Mouse (Mus musculus) layer of hippocampus, adult 18-20 months (tissue): ENCODE data around the gene Syt9. TPM values are rescaled to one million over a fixed set of nuclear protein-coding genes. Genes with fewer than 3 reads are reported as not detected.
"Not testable (repeated sequence)": the region's sequence is repeated elsewhere in the genome, so short reads cannot be mapped to it uniquely, and the experiment has no call there.

Source experiments
- DNase-seq, 2 experiments: peaks; one replicate each; pipeline ENCODE4 v3.0.0; 2022; ENCODE audit warnings: low spot score in 2 of 2
- total RNA-seq, 2 experiments: library from RNA; stranded (reverse); gene quantifications; 2 replicates each; pipeline ENCODE4 v1.2.3; 2021

Gene Syt9
- total RNA-seq, 2 experiments from 2014 or later, result 4.3 to 6.1 TPM

GRCm38 (mm10) chr7:107455118-107455521, 84.6 kb downstream of the Syt9 start:
- peak; percentile 10 to 16 for DNase-seq

GRCm38 (mm10) chr7:107461167-107461566, 90.6 kb downstream of the Syt9 start:
- DNase-seq, result no peak

- no peak for DNase-seq
These were observed 91.3 kb downstream of the Syt9 start for GRCm38 (mm10) chr7:107461699-107462440.

GRCm38 (mm10) chr7:107462962-107463361, 92.4 kb downstream of the Syt9 start:
- DNase-seq, result no peak

GRCm38 (mm10) chr7:107465081-107465480, 94.6 kb downstream of the Syt9 start:
- no peak for DNase-seq

- no peak for DNase-seq
These were observed 108.7 kb downstream of the Syt9 start for GRCm38 (mm10) chr7:107478979-107479965.

GRCm38 (mm10) chr7:107485709-107486108, 115.2 kb downstream of the Syt9 start:
- not testable (repeated sequence) for DNase-seq

GRCm38 (mm10) chr7:107495428-107495827, 124.9 kb downstream of the Syt9 start:
- DNase-seq, result no peak

GRCm38 (mm10) chr7:107496923-107497322, 126.4 kb downstream of the Syt9 start:
- peak; percentile 6 to 45 for DNase-seq

- DNase-seq, result no peak
These were observed 130.1 kb downstream of the Syt9 start for GRCm38 (mm10) chr7:107500641-107501040.

GRCm38 (mm10) chr7:107504761-107505712, 134.5 kb downstream of the Syt9 start:
- DNase-seq, result peak in 1 of 2 experiments; percentile 14

- DNase-seq, result no peak
These were observed 137.4 kb downstream of the Syt9 start for GRCm38 (mm10) chr7:107507920-107508319.

- DNase-seq, result no peak
These were observed 139.2 kb downstream of the Syt9 start for GRCm38 (mm10) chr7:107509740-107510139.

GRCm38 (mm10) chr7:107516704-107517410, 146.3 kb downstream of the Syt9 start:
- DNase-seq, result no peak

- no peak for DNase-seq
These were observed 148.9 kb downstream of the Syt9 start for GRCm38 (mm10) chr7:107519256-107520025.

- no peak for DNase-seq
These were observed 150.9 kb downstream of the Syt9 start for GRCm38 (mm10) chr7:107521411-107521810.

GRCm38 (mm10) chr7:107526299-107526698, 155.8 kb downstream of the Syt9 start:
- peak; percentile 9 to 74 for DNase-seq

- DNase-seq, result no peak
These were observed 157.7 kb downstream of the Syt9 start for GRCm38 (mm10) chr7:107528169-107528772.

- DNase-seq, result no peak
These were observed 158.8 kb downstream of the Syt9 start for GRCm38 (mm10) chr7:107529364-107529763.
